Mouse (Mus musculus) midbrain, postnatal 0 days (tissue): ENCODE measurements at regions not wholly inside any gene's neighbourhood (a gene's known extent, or its start where the extent isn't known, plus 50 kb on each side); places are given as distances from the start of the nearest gene placed in this dataset.

ENCODE experiments used
- ATAC-seq: fragments of 200-750 bp; cut with Nextera tagmentation; 2 replicates; pipeline ENCODE4 v1.8.0; 2017; ENCODE audit warnings: moderate number of reproducible peaks, mild to moderate bottlenecking, moderate TSS enrichment, moderate library complexity; ENCODE audit not compliant: low FRiP score
- DNase-seq: peaks from one replicate; pipeline ENCODE4 v3.0.0-alpha.2; 2015; ENCODE audit warnings: low spot score
- H3K27ac ChIP-seq: fragments of 300-500 bp; sonication (generic); 2 replicates; pipeline ENCODE4 v1.5.1; 2014; ENCODE audit warnings: low read depth, mild to moderate bottlenecking, low read length, mixed read lengths
- H3K27me3 ChIP-seq: fragments of 300-500 bp; sonication (generic); 2 replicates; pipeline ENCODE4 v1.6.1; 2014; ENCODE audit warnings: low read length, control low read depth, mixed read lengths; ENCODE audit not compliant: insufficient read depth
- H3K36me3 ChIP-seq: fragments of 300-500 bp; sonication (generic); 2 replicates; pipeline ENCODE4 v1.6.1; 2014; ENCODE audit warnings: low read length, control low read depth, mixed read lengths; ENCODE audit not compliant: insufficient read depth
- H3K4me1 ChIP-seq: fragments of 300-500 bp; sonication (generic); 2 replicates; pipeline ENCODE4 v1.6.1; 2014; ENCODE audit warnings: mild to moderate bottlenecking, control low read depth, antibody characterized with exemption, low read length, mixed read lengths; ENCODE audit not compliant: insufficient read depth
- H3K4me2 ChIP-seq: fragments of 300-500 bp; sonication (generic); 2 replicates; pipeline ENCODE4 v1.6.1; 2014; ENCODE audit warnings: low read depth, mild to moderate bottlenecking, low read length, mixed read lengths; ENCODE audit not compliant: poor library complexity, severe bottlenecking
- H3K4me3 ChIP-seq: fragments of 300-500 bp; sonication (generic); 2 replicates; pipeline ENCODE4 v1.5.1; 2014; ENCODE audit warnings: low read depth, mild to moderate bottlenecking, low read length, moderate library complexity
- H3K9ac ChIP-seq: fragments of 300-500 bp; sonication (generic); replicated peaks from 2 replicates; pipeline ENCODE4 v1.6.1; 2014; ENCODE audit warnings: mild to moderate bottlenecking, low read length, moderate library complexity, mixed read lengths; ENCODE audit not compliant: poor library complexity, severe bottlenecking
- H3K9me3 ChIP-seq: fragments of 300-500 bp; sonication (generic); 2 replicates; pipeline ENCODE4 v1.6.1; 2016; ENCODE audit warnings: low read length, control low read depth
- CTCF ChIP-seq: IDR thresholded peaks from 2 replicates; pipeline ENCODE4 v1.5.1; 2016; ENCODE audit warnings: antibody characterized with exemption, mild to moderate bottlenecking
- WGBS: fragments of 180-500 bp; shearing (Covaris S2); extraction: QIAGEN DNeasy Blood & Tissue Kit; methylation state at CpG from one replicate; pipeline ENCODE4 v1.1.7; 2014; 5-methylcytosine and 5-hydroxymethylcytosine counted together

- Histone ChIP-seq H3K4me2 (no peak overlapping the region), H3K4me1 (no peaks in the 10 kb centered on the region), H3K4me3 (no peak overlapping the region), H3K9ac (no peak overlapping the region), H3K27me3 (no peaks in the 10 kb centered on the region), H3K9me3 (no peaks in the 10 kb centered on the region), H3K27ac (no peak overlapping the region), H3K36me3 (no peaks in the 10 kb centered on the region)
- DNase-seq (no peak), ATAC-seq (no peak)
- 91% methylated on average over 6 of the region's 6 CpGs for WGBS
- TF ChIP-seq CTCF, result no peak
These were observed 988.0 kb downstream of the 4930447A16Rik start for GRCm38 (mm10) chr15:38413329-38413728.

GRCm38 (mm10) chr15:38414318-38415090 lies 989.1 kb downstream of the 4930447A16Rik start:
- ATAC-seq, result no peak
- WGBS, result 67% methylated on average over 8 of the region's 8 CpGs

GRCm38 (mm10) chr15:38415091-38415486 lies 989.7 kb downstream of the 4930447A16Rik start:
- Histone ChIP-seq H3K27me3 (no peaks in the 10 kb centered on the region), H3K9ac (no peak overlapping the region), H3K27ac (no peak overlapping the region), H3K4me1 (no peaks in the 10 kb centered on the region), H3K4me2 (no peak overlapping the region), H3K9me3 (no peaks in the 10 kb centered on the region), H3K4me3 (no peak overlapping the region), H3K36me3 (no peaks in the 10 kb centered on the region)
- no peak for TF ChIP-seq CTCF
- DNase-seq (no peak), ATAC-seq (no peak)
- WGBS, result 76% methylated on average over 2 of the region's 2 CpGs

More at GRCm38 (mm10) chr15:38414318-38415090, 989.1 kb downstream of the 4930447A16Rik start:
- H3K9ac ChIP-seq, result no peak overlapping the region
- H3K4me1 ChIP-seq, result no peaks in the 10 kb centered on the region
- H3K4me3 ChIP-seq, result no peak overlapping the region
- no peak for DNase-seq
- no peak overlapping the region for H3K27ac ChIP-seq
- H3K36me3 ChIP-seq, result no peaks in the 10 kb centered on the region
- H3K27me3 ChIP-seq, result no peaks in the 10 kb centered on the region
- H3K9me3 ChIP-seq, result no peaks in the 10 kb centered on the region
- H3K4me2 ChIP-seq, result no peak overlapping the region
- no peak for TF ChIP-seq CTCF

GRCm38 (mm10) chr15:38419621-38420020 lies 994.3 kb downstream of the 4930447A16Rik start:
- H3K36me3 ChIP-seq, result no peaks in the 10 kb centered on the region
- H3K27me3 ChIP-seq, result no peaks in the 10 kb centered on the region
- no peak overlapping the region for H3K4me3 ChIP-seq
- WGBS, result 75% methylated on average over 7 of the region's 7 CpGs
- no peaks in the 10 kb centered on the region for H3K9me3 ChIP-seq
- no peak overlapping the region for H3K9ac ChIP-seq
- DNase-seq (no peak), ATAC-seq (no peak)
- H3K4me2 ChIP-seq, result no peak overlapping the region
- H3K4me1 ChIP-seq, result no peaks in the 10 kb centered on the region
- TF ChIP-seq CTCF, result no peak
- H3K27ac ChIP-seq, result no peak overlapping the region

- ATAC-seq (no peak), DNase-seq (peak; percentile 25)
- Histone ChIP-seq H3K4me3 (no peak overlapping the region), H3K27ac (no peak overlapping the region), H3K4me1 (no peaks in the 10 kb centered on the region), H3K9me3 (no peaks in the 10 kb centered on the region), H3K27me3 (no peaks in the 10 kb centered on the region), H3K4me2 (no peak overlapping the region), H3K36me3 (no peaks in the 10 kb centered on the region), H3K9ac (no peak overlapping the region)
- WGBS, result 67% methylated on average over 3 of the region's 3 CpGs
- TF ChIP-seq CTCF, result no peak
These were observed 995.4 kb downstream of the 4930447A16Rik start for GRCm38 (mm10) chr15:38420784-38421183.

- H3K9me3 ChIP-seq, result no peaks in the 10 kb centered on the region
- TF ChIP-seq CTCF, result no peak
- H3K4me1 ChIP-seq, result no peaks in the 10 kb centered on the region
- H3K27me3 ChIP-seq, result no peaks in the 10 kb centered on the region
- no peak overlapping the region for H3K9ac ChIP-seq
- no peak overlapping the region for H3K4me2 ChIP-seq
- no peaks in the 10 kb centered on the region for H3K36me3 ChIP-seq
- DNase-seq, result no peak
- no peak overlapping the region for H3K4me3 ChIP-seq
- no peak overlapping the region for H3K27ac ChIP-seq
- no peak for ATAC-seq
- 79% methylated on average over 6 of the region's 6 CpGs for WGBS
These were observed 997.4 kb downstream of the 4930447A16Rik start for GRCm38 (mm10) chr15:38422741-38423140.
